ENCODE assay signal across 9 mouse cellular contexts in the genomic region with DNA sequence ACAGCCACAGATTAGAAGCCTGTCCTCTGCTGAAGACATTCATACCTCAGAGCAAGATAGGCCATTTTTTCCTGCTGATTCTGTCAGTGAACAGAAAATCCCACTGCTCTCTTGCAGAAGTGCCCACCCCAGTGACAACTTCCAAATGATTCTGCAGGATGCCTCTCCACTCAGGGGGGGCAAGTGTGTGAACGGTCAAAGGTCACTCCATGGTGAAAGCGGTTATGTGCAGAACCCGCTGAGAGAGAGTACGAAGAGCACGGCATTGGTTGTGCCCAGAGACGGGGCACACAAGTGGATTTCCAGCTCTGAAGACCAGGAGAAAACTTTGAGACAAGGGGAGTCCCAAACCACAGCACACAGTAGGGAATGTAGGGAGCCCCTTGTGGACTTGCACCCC.
DNase-seq lines count a peak whose midpoint lies in the region; ATAC-seq and TF ChIP-seq lines count a peak whose summit lies in the region.
"Had no signal": no experiment of that assay in that cellular context is flagged by ENCODE, and none has a peak within 500 bp of the region (broad histone marks: within the 10 kb centered on the region; RNA-seq: fewer than 3 reads in every experiment).

No protein-coding gene starts in this region.

- peaks cover 5% of the 10 kb centered on the region; the same call in 1 of the 2 replicates for H3K79me2 ChIP-seq in heart, adult 2 months (replicated peaks; ENCODE audit: control insufficient read depth, insufficient read depth, low read length)

- H3K27ac ChIP-seq in heart, adult 2 months = peak overlapping the region; percentile 62
- H3K27ac ChIP-seq in lung, embryonic 14.5 days (ENCODE audit: low read depth) = no peak overlapping the region
- no peak overlapping the region for H3K27ac ChIP-seq in liver, embryonic 14.5 days

- no peak for TF ChIP-seq CTCF in heart, adult 2 months (IDR thresholded peaks at IDR 0.05)
- TF ChIP-seq CTCF in lung, embryonic 14.5 days (IDR thresholded peaks at IDR 0.05; ENCODE audit: low read depth) = no peak
- TF ChIP-seq CTCF in liver, embryonic 14.5 days (IDR thresholded peaks at IDR 0.05; ENCODE audit: low read depth) = no peak

- H3K4me1 ChIP-seq in heart, adult 2 months (ENCODE audit: control insufficient read depth, insufficient read depth, low read length) = peaks cover 8% of the 10 kb centered on the region
- no peaks in the 10 kb centered on the region for H3K4me1 ChIP-seq in lung, embryonic 14.5 days (ENCODE audit: insufficient read depth)
- peaks cover 0 to 11% of the 10 kb centered on the region in 2 experiments; a peak in 2 of 4 replicates for H3K4me1 ChIP-seq in liver, embryonic 14.5 days (replicated peaks; ENCODE audit: control insufficient read depth in 2 of 2, insufficient read depth in 2 of 2, low read length in 1 of 2)

- H3K4me2 ChIP-seq in lung, embryonic 14.5 days = peak overlapping the region; percentile 84
- peak overlapping the region; percentile 55 for H3K4me2 ChIP-seq in liver, embryonic 14.5 days (ENCODE audit: low read depth)

- H3K36me3 ChIP-seq in heart, adult 2 months (ENCODE audit: control insufficient read depth, insufficient read depth, low read length) = peaks cover 5% of the 10 kb centered on the region; the same call in 1 of the 2 replicates
- peaks cover 5% of the 10 kb centered on the region; the same call in 1 of the 2 replicates for H3K36me3 ChIP-seq in lung, embryonic 14.5 days (ENCODE audit: insufficient read depth)
- H3K36me3 ChIP-seq in liver, embryonic 14.5 days (replicated peaks; ENCODE audit: control insufficient read depth, insufficient read depth, low read depth) = no peaks in the 10 kb centered on the region

- no peaks in the 10 kb centered on the region for H3K9me3 ChIP-seq in lung, embryonic 14.5 days (ENCODE audit: low read depth, low read length)
- H3K9me3 ChIP-seq in liver, embryonic 14.5 days (ENCODE audit: control insufficient read depth, low read length) = no peaks in the 10 kb centered on the region

- TF ChIP-seq EP300 in heart, adult 2 months (IDR thresholded peaks at IDR 0.05; ENCODE audit: insufficient read depth, low read depth, low read length) = no peak
- no peak for TF ChIP-seq EP300 in liver, embryonic 14.5 days (IDR thresholded peaks at IDR 0.05; ENCODE audit: low read depth)

- H3K9ac ChIP-seq in heart, adult 2 months (ENCODE audit: low read depth, low read length) = peak overlapping the region; percentile 11; the same call in 1 of the 2 replicates
- H3K9ac ChIP-seq in lung, embryonic 14.5 days = no peak overlapping the region
- H3K9ac ChIP-seq in liver, embryonic 14.5 days (replicated peaks) = no peak overlapping the region

- ATAC-seq in lung, embryonic 14.5 days (ENCODE audit: insufficient read depth) = no peak
- ATAC-seq in liver, embryonic 14.5 days (ENCODE audit: insufficient read depth) = no peak

- intact Hi-C loops in heart, adult 2 months (cut with DNase I) = no loop called here

- H3K4me3 ChIP-seq in heart, adult 2 months = peak overlapping the region; percentile 43
- peak overlapping the region; percentile 49 for H3K4me3 ChIP-seq in lung, embryonic 14.5 days (ENCODE audit: low read depth, low read length)
- H3K4me3 ChIP-seq in liver, embryonic 14.5 days (ENCODE audit: insufficient read depth in 1 of 2, low read depth in 2 of 2, low read length in 2 of 2) = no peak overlapping the region

- 84% methylated on average over 6 of the region's 6 CpGs for whole genome bisulfite sequencing in heart, adult 2 months
- 79% methylated on average over 6 of the region's 6 CpGs for WGBS in lung, embryonic 14.5 days
- 73% methylated on average over 6 of the region's 6 CpGs for WGBS in liver, embryonic 14.5 days (ENCODE audit: insufficient replicate concordance)

- H3K27me3 ChIP-seq in heart, adult 2 months (ENCODE audit: control insufficient read depth, insufficient read depth, low read length) = no peaks in the 10 kb centered on the region
- H3K27me3 ChIP-seq in lung, embryonic 14.5 days (ENCODE audit: insufficient read depth, low read length) = 0 out of 2 replicates have a peak, but pooled peaks cover 2% of the 10 kb centered on the region
- H3K27me3 ChIP-seq in liver, embryonic 14.5 days (ENCODE audit: control insufficient read depth, insufficient read depth, low read length) = no peaks in the 10 kb centered on the region

- DNase-seq in heart, adult 2 months = no peak
- no peak for DNase-seq in heart, adult 9 months (ENCODE audit: low spot score in 2 of 2)
- no peak for DNase-seq in lung, embryonic 14.5 days
- no peak for DNase-seq in lung, postnatal 36 days
- no peak for DNase-seq in liver, embryonic 14.5 days (ENCODE audit: low read depth in 3 of 3, low spot score in 3 of 3)
- peak; percentile 24 for DNase-seq in yolk sac, embryonic 10.5 days (ENCODE audit: low spot score)
- DNase-seq in thymus, postnatal 0 days (ENCODE audit: low spot score) = no peak
- no peak for DNase-seq in left cerebral cortex, adult 9 months (ENCODE audit: low spot score in 2 of 2)
- DNase-seq: B cell, adult 2 months had no signal

- TF ChIP-seq POLR2A in heart, adult 2 months (IDR thresholded peaks at IDR 0.05; ENCODE audit: insufficient read depth, low read depth, low read length) = no peak

Comparison
In these comparisons a context has a peak if more than half of its experiments do, and no peak if none do; other contexts are left out.
1. H3K4me3 ChIP-seq: peak in heart, adult 2 months (single experiment) and lung, embryonic 14.5 days (single experiment); none in liver, embryonic 14.5 days (0 of 2).